ENCODE assay signal across 26 mouse cellular contexts in the genomic region with DNA sequence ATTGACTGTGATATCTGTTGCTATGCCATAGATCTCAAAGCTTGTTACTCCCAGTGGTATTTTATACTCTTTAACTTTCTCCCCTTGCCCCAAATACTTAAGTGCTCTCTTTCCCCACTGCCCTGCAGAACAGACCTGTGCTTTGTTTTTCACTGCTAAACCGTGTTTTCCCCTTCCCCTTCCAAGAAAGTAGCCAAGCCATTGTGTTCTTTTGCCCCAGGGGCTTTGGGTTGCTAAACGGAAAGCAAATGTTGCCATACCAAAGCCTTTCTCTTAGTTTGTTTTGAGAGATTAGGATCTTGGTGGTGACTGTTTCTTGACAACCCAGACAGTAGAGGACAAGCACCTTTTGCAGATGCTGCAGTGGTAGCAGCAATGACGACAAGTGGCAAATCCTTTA. TPM values are rescaled to one million over a fixed set of nuclear protein-coding genes. Genes with fewer than 3 reads are reported as not detected.
A peak's percentile ranks its signal among the peaks of the same experiment; 100 is the strongest.
DNase-seq lines count a peak whose midpoint lies in the region; ATAC-seq and TF ChIP-seq lines count a peak whose summit lies in the region.
"Had no signal": no experiment of that assay in that cellular context is flagged by ENCODE, and none has a peak within 500 bp of the region (broad histone marks: within the 10 kb centered on the region; RNA-seq: fewer than 3 reads in every experiment).

No protein-coding gene starts in this region.

- no peaks in the 10 kb centered on the region for H3K79me2 ChIP-seq in heart, adult 2 months (replicated peaks; ENCODE audit: control insufficient read depth, insufficient read depth, low read length)

- WGBS in heart, adult 2 months, result 23% methylated on average over 3 of the region's 3 CpGs
- 5% methylated on average over 3 of the region's 3 CpGs for WGBS in midbrain, embryonic 11.5 days
- 5% methylated on average over 3 of the region's 3 CpGs for WGBS in midbrain, embryonic 10.5 days
- WGBS in embryonic facial prominence, embryonic 10.5 days, result 4% methylated on average over 3 of the region's 3 CpGs
- 5% methylated on average over 3 of the region's 3 CpGs for WGBS in forebrain, embryonic 14.5 days

- H3K4me1 ChIP-seq in heart, adult 2 months (ENCODE audit: control insufficient read depth, insufficient read depth, low read length), result no peaks in the 10 kb centered on the region
- H3K4me1 ChIP-seq in midbrain, embryonic 11.5 days (ENCODE audit: control insufficient read depth, insufficient read depth, low read length), result no peaks in the 10 kb centered on the region
- H3K4me1 ChIP-seq in midbrain, embryonic 10.5 days, result no peaks in the 10 kb centered on the region
- 0 out of 2 replicates have a peak, but pooled peaks cover 5% of the 10 kb centered on the region for H3K4me1 ChIP-seq in embryonic facial prominence, embryonic 10.5 days
- H3K4me1 ChIP-seq in forebrain, embryonic 14.5 days (ENCODE audit: control insufficient read depth, insufficient read depth, low read length), result no peaks in the 10 kb centered on the region
- H3K4me1 ChIP-seq: embryonic facial prominence, embryonic 12.5 days; forebrain, embryonic 12.5 days; heart, embryonic 13.5 days; hindbrain, embryonic 12.5 days; hindbrain, embryonic 15.5 days had no signal

- H3K9ac ChIP-seq in heart, adult 2 months (ENCODE audit: low read depth, low read length), result no peak overlapping the region
- no peak overlapping the region for H3K9ac ChIP-seq in midbrain, embryonic 11.5 days (ENCODE audit: low read length)
- no peak overlapping the region for H3K9ac ChIP-seq in forebrain, embryonic 14.5 days (ENCODE audit: low read length)
- H3K9ac ChIP-seq: embryonic facial prominence, embryonic 12.5 days; forebrain, embryonic 12.5 days; heart, embryonic 13.5 days; hindbrain, embryonic 12.5 days; hindbrain, embryonic 15.5 days had no signal

- ATAC-seq in midbrain, embryonic 11.5 days (ENCODE audit: low FRiP score), result no peak
- ATAC-seq in forebrain, embryonic 14.5 days, result no peak
- ATAC-seq: CD4-positive, CD25-positive, alpha-beta regulatory T cell, adult 4 months; forebrain, embryonic 16.5 days; intestine, postnatal 0 days had no signal

- H3K4me3 ChIP-seq in heart, adult 2 months, result no peak overlapping the region
- H3K4me3 ChIP-seq in midbrain, embryonic 11.5 days (ENCODE audit: low read depth, low read length), result no peak overlapping the region
- no peak overlapping the region for H3K4me3 ChIP-seq in midbrain, embryonic 10.5 days
- no peak overlapping the region for H3K4me3 ChIP-seq in embryonic facial prominence, embryonic 10.5 days
- no peak overlapping the region for H3K4me3 ChIP-seq in forebrain, embryonic 14.5 days (ENCODE audit: low read depth, low read length)
- H3K4me3 ChIP-seq: embryonic facial prominence, embryonic 12.5 days; erythroblast, embryonic 14.5 days; forebrain, embryonic 12.5 days; heart, embryonic 10.5 days; heart, embryonic 13.5 days; hindbrain, embryonic 12.5 days; hindbrain, embryonic 15.5 days had no signal

- H3K27me3 ChIP-seq in heart, adult 2 months (ENCODE audit: control insufficient read depth, insufficient read depth, low read length), result no peaks in the 10 kb centered on the region
- no peaks in the 10 kb centered on the region for H3K27me3 ChIP-seq in midbrain, embryonic 11.5 days (ENCODE audit: control insufficient read depth, insufficient read depth, low read length)
- H3K27me3 ChIP-seq in midbrain, embryonic 10.5 days (ENCODE audit: low read depth, poor library complexity, severe bottlenecking), result no peaks in the 10 kb centered on the region
- H3K27me3 ChIP-seq in embryonic facial prominence, embryonic 10.5 days (replicated peaks; ENCODE audit: low read depth, poor library complexity, severe bottlenecking), result no peaks in the 10 kb centered on the region
- no peaks in the 10 kb centered on the region for H3K27me3 ChIP-seq in forebrain, embryonic 14.5 days (replicated peaks; ENCODE audit: control insufficient read depth, insufficient read depth, low read length)
- H3K27me3 ChIP-seq: forebrain, embryonic 12.5 days; hindbrain, embryonic 12.5 days; hindbrain, embryonic 15.5 days had no signal

- H3K9me3 ChIP-seq in midbrain, embryonic 11.5 days (ENCODE audit: control insufficient read depth, low read length), result no peaks in the 10 kb centered on the region
- no peaks in the 10 kb centered on the region; the same call in 1 of the 2 replicates for H3K9me3 ChIP-seq in midbrain, embryonic 10.5 days (replicated peaks)
- H3K9me3 ChIP-seq in embryonic facial prominence, embryonic 10.5 days, result 0 out of 2 replicates have a peak, but pooled peaks cover 3% of the 10 kb centered on the region
- no peaks in the 10 kb centered on the region for H3K9me3 ChIP-seq in forebrain, embryonic 14.5 days (replicated peaks; ENCODE audit: control insufficient read depth, low read length)
- H3K9me3 ChIP-seq: embryonic facial prominence, embryonic 12.5 days; heart, embryonic 13.5 days; hindbrain, embryonic 12.5 days; hindbrain, embryonic 15.5 days had no signal

- TF ChIP-seq POLR2A in heart, adult 2 months (IDR thresholded peaks at IDR 0.05; ENCODE audit: insufficient read depth, low read depth, low read length), result no peak

- no peak for TF ChIP-seq EP300 in heart, adult 2 months (IDR thresholded peaks at IDR 0.05; ENCODE audit: insufficient read depth, low read depth, low read length)

- intact Hi-C loops in heart, adult 2 months (cut with DNase I), result no loop called here
- intact Hi-C loops in heart, postnatal 14 days (cut with DNase I), result no loop called here

- H3K36me3 ChIP-seq in heart, adult 2 months (ENCODE audit: control insufficient read depth, insufficient read depth, low read length), result no peaks in the 10 kb centered on the region
- no peaks in the 10 kb centered on the region for H3K36me3 ChIP-seq in midbrain, embryonic 11.5 days (ENCODE audit: control insufficient read depth, insufficient read depth, low read length)
- H3K36me3 ChIP-seq in midbrain, embryonic 10.5 days, result no peaks in the 10 kb centered on the region
- H3K36me3 ChIP-seq in embryonic facial prominence, embryonic 10.5 days (replicated peaks), result no peaks in the 10 kb centered on the region
- H3K36me3 ChIP-seq in forebrain, embryonic 14.5 days (ENCODE audit: control insufficient read depth, insufficient read depth, low read length), result no peaks in the 10 kb centered on the region
- H3K36me3 ChIP-seq: embryonic facial prominence, embryonic 12.5 days; forebrain, embryonic 12.5 days; heart, embryonic 10.5 days; heart, embryonic 13.5 days; hindbrain, embryonic 12.5 days; hindbrain, embryonic 15.5 days had no signal

- DNase-seq in heart, adult 2 months, result peak in 1 of 2 experiments; percentile 11
- DNase-seq in heart, postnatal 14 days, result no peak
- DNase-seq in midbrain, embryonic 11.5 days (ENCODE audit: low spot score, missing footprints), result peak; percentile 51
- no peak for DNase-seq in midbrain, embryonic 10.5 days (ENCODE audit: low spot score)
- DNase-seq in embryonic facial prominence, embryonic 10.5 days (ENCODE audit: low spot score), result peak; percentile 29
- DNase-seq in forebrain, embryonic 14.5 days (ENCODE audit: low spot score), result no peak
- DNase-seq in thymus, postnatal 14 days, result no peak
- DNase-seq: adrenal gland, adult 2 months; adrenal gland, postnatal 14 days; cerebellum, adult 11 months; cerebellum, adult 2 months; cerebellum, adult 9-11 months; cerebellum, postnatal 25 days; embryo, embryonic 11 days; gastrocnemius, postnatal 14 days; kidney, adult 2 months had no signal

- peak overlapping the region; percentile 45; the same call in 1 of the 2 replicates for H3K27ac ChIP-seq in heart, adult 2 months
- no peak overlapping the region for H3K27ac ChIP-seq in midbrain, embryonic 11.5 days (ENCODE audit: low read depth, low read length)
- H3K27ac ChIP-seq in midbrain, embryonic 10.5 days (replicated peaks), result no peak overlapping the region
- H3K27ac ChIP-seq in embryonic facial prominence, embryonic 10.5 days (replicated peaks), result no peak overlapping the region
- H3K27ac ChIP-seq in forebrain, embryonic 14.5 days (ENCODE audit: low read depth, low read length), result no peak overlapping the region
- H3K27ac ChIP-seq: embryonic facial prominence, embryonic 12.5 days; forebrain, embryonic 12.5 days; heart, embryonic 10.5 days; heart, embryonic 13.5 days; hindbrain, embryonic 12.5 days; hindbrain, embryonic 15.5 days had no signal

- TF ChIP-seq CTCF in heart, adult 2 months (IDR thresholded peaks at IDR 0.05), result no peak

- no peak overlapping the region for H3K4me2 ChIP-seq in midbrain, embryonic 11.5 days
- no peak overlapping the region for H3K4me2 ChIP-seq in forebrain, embryonic 14.5 days (ENCODE audit: low read length)
- H3K4me2 ChIP-seq: embryonic facial prominence, embryonic 12.5 days; forebrain, embryonic 12.5 days; heart, embryonic 13.5 days; hindbrain, embryonic 12.5 days; hindbrain, embryonic 15.5 days had no signal

RNA-seq across cellular contexts. Expression of a gene that starts 39.5 kb away (rescaled TPM):
- total RNA-seq in heart, adult 2 months (2021), result 1 to 10 TPM; 6.8 to 7.1 TPM
- polyA plus RNA-seq in heart, adult 2 months (2012; rRNA removed), result 1.7 and 4.5 TPM in 2 replicates
- total RNA-seq in heart, postnatal 14 days (2021), result 10 to 100 TPM; 11.0 to 11.8 TPM
- 50.4 and 51.3 TPM in 2 replicates for polyA plus RNA-seq in midbrain, embryonic 11.5 days (2014; fragmentation: Nextera tagmentation; extraction: Ambion mirVana)
- 40.0 and 43.6 TPM in 2 replicates for polyA plus RNA-seq in midbrain, embryonic 10.5 days (2016; fragmentation: Nextera tagmentation; extraction: Ambion mirVana)
- polyA plus RNA-seq in embryonic facial prominence, embryonic 10.5 days (2016; fragmentation: Nextera tagmentation; extraction: Ambion mirVana), result 31.0 and 36.6 TPM in 2 replicates
- polyA plus RNA-seq in forebrain, embryonic 14.5 days (2014; fragmentation: Nextera tagmentation; extraction: Ambion mirVana), result 22.5 and 23.9 TPM in 2 replicates

Comparison
In these comparisons a context has a peak if more than half of its experiments do, and no peak if none do; other contexts are left out.
1. DNase-seq: peak in midbrain, embryonic 11.5 days (single experiment) and embryonic facial prominence, embryonic 10.5 days (single experiment); none in heart, postnatal 14 days (0 of 2), midbrain, embryonic 10.5 days (single experiment), forebrain, embryonic 14.5 days (single experiment) and thymus, postnatal 14 days (single experiment).